In genomic region chr9:65546413-65546695, GRCm38 (mm10) we compare ENCODE assay signal across 8 mouse cellular contexts. TPM values are rescaled to one million over a fixed set of nuclear protein-coding genes. Genes with fewer than 3 reads are reported as not detected.
DNase-seq lines count a peak whose midpoint lies in the region; ATAC-seq and TF ChIP-seq lines count a peak whose summit lies in the region.
"Had no signal": no experiment of that assay in that cellular context is flagged by ENCODE, and none has a peak within 500 bp of the region (broad histone marks: within the 10 kb centered on the region; RNA-seq: fewer than 3 reads in every experiment).

No protein-coding gene starts in this region.

- no peak for DNase-seq in layer of hippocampus, adult 2 months (ENCODE audit: low spot score in 2 of 2)
- no peak for DNase-seq in layer of hippocampus, adult 9-10 months (ENCODE audit: low spot score)
- peak; percentile 76 for DNase-seq in adipocyte (ENCODE audit: low spot score)
- no peak for DNase-seq in embryonic facial prominence, embryonic 14.5 days (ENCODE audit: low spot score)
- no peak for DNase-seq in right cerebral cortex, adult 18-20 months
- DNase-seq in kidney, adult 18-20 months = no peak
- DNase-seq: cerebellum, postnatal 25 days had no signal

- 52% methylated on average over 4 of the region's 4 CpGs for WGBS in embryonic facial prominence, embryonic 14.5 days

- H3K4me3 ChIP-seq in layer of hippocampus, adult 2 months = no peak overlapping the region
- H3K4me3 ChIP-seq in embryonic facial prominence, embryonic 14.5 days (ENCODE audit: low read depth, low read length) = no peak overlapping the region
- H3K4me3 ChIP-seq in megakaryocyte, embryonic 14.5 days (replicated peaks) = peak overlapping the region; percentile 71

- no peaks in the 10 kb centered on the region for H3K36me3 ChIP-seq in embryonic facial prominence, embryonic 14.5 days (ENCODE audit: control insufficient read depth, insufficient read depth, low read length)
- H3K36me3 ChIP-seq in megakaryocyte, embryonic 14.5 days (replicated peaks; ENCODE audit: low read length) = peaks cover 49% of the 10 kb centered on the region

- no peak for ATAC-seq in embryonic facial prominence, embryonic 14.5 days (ENCODE audit: low read depth)

- peaks cover 35% of the 10 kb centered on the region for H3K4me1 ChIP-seq in embryonic facial prominence, embryonic 14.5 days (ENCODE audit: control insufficient read depth, insufficient read depth, low read length)
- peaks cover 98% of the 10 kb centered on the region for H3K4me1 ChIP-seq in megakaryocyte, embryonic 14.5 days

- no peak overlapping the region for H3K4me2 ChIP-seq in embryonic facial prominence, embryonic 14.5 days (ENCODE audit: low read depth, low read length)

- no peak overlapping the region for H3K9ac ChIP-seq in embryonic facial prominence, embryonic 14.5 days (ENCODE audit: low read depth, low read length)

- H3K27me3 ChIP-seq in embryonic facial prominence, embryonic 14.5 days (replicated peaks; ENCODE audit: control insufficient read depth, insufficient read depth, low read length) = no peaks in the 10 kb centered on the region
- H3K27me3 ChIP-seq in megakaryocyte, embryonic 14.5 days (replicated peaks) = no peaks in the 10 kb centered on the region

- peak overlapping the region; percentile 62 for H3K27ac ChIP-seq in layer of hippocampus, adult 2 months
- H3K27ac ChIP-seq in embryonic facial prominence, embryonic 14.5 days (replicated peaks; ENCODE audit: low read depth, low read length) = peak overlapping the region; percentile 72

- no peaks in the 10 kb centered on the region for H3K9me3 ChIP-seq in embryonic facial prominence, embryonic 14.5 days (ENCODE audit: control insufficient read depth, low read length)
- no peaks in the 10 kb centered on the region for H3K9me3 ChIP-seq in megakaryocyte, embryonic 14.5 days

- no peak for TF ChIP-seq CTCF in layer of hippocampus, adult 2 months (conservative IDR thresholded peaks at IDR 0.05)

RNA-seq across cellular contexts. Expression of gene Ankdd1a, which starts 26.4 kb away (rescaled TPM):
- 1 to 10 TPM; 4.8 to 5.0 TPM for total RNA-seq in layer of hippocampus, adult 2 months (2021)
- polyA plus RNA-seq in embryonic facial prominence, embryonic 14.5 days (2014; fragmentation: Nextera tagmentation; extraction: Ambion mirVana) = not detected in 2 replicates
- polyA plus RNA-seq in megakaryocyte, embryonic 14.5 days (2012; ENCODE audit: insufficient read depth, low replicate concordance) = 2.0 TPM in 1 of 2 replicates, not detected in the other

RNA-seq across cellular contexts. Expression of gene Plekho2, which starts 33.5 kb away (rescaled TPM):
- 10 to 100 TPM; 12.0 to 14.5 TPM for total RNA-seq in layer of hippocampus, adult 2 months (2021)
- 12.9 and 14.3 TPM in 2 replicates for polyA plus RNA-seq in embryonic facial prominence, embryonic 14.5 days (2014; fragmentation: Nextera tagmentation; extraction: Ambion mirVana)
- 198 and 329 TPM in 2 replicates for polyA plus RNA-seq in megakaryocyte, embryonic 14.5 days (2012; ENCODE audit: insufficient read depth, low replicate concordance)

RNA-seq across cellular contexts. Expression of gene Pif1, which starts 40.6 kb away (rescaled TPM):
- under 1 TPM; 0.17 to 0.38 TPM for total RNA-seq in layer of hippocampus, adult 2 months (2021)
- 5.9 and 7.2 TPM in 2 replicates for polyA plus RNA-seq in embryonic facial prominence, embryonic 14.5 days (2014; fragmentation: Nextera tagmentation; extraction: Ambion mirVana)
- polyA plus RNA-seq in megakaryocyte, embryonic 14.5 days (2012; ENCODE audit: insufficient read depth, low replicate concordance) = 3.9 and 6.9 TPM in 2 replicates

Comparison
In these comparisons a context has a peak if more than half of its experiments do, and no peak if none do; other contexts are left out.
1. RNA of gene Plekho2, which starts 33.5 kb away (polyA plus RNA-seq): 198 to 329 TPM in megakaryocyte, embryonic 14.5 days; 12.9 to 14.3 TPM in embryonic facial prominence, embryonic 14.5 days; every median in the first group is over 10 times any median in the second.